Mouse (Mus musculus) G1E-ER4 (cell line): ENCODE results near the gene Spon1. TPM values are rescaled to one million over a fixed set of nuclear protein-coding genes. Genes with fewer than 3 reads are reported as not detected.

Experiments
- GATA1 ChIP-seq: IDR thresholded peaks from one replicate; pipeline ENCODE4 v1.8.0; 2012; ENCODE audit warnings: low read length, inconsistent platforms
- polyA plus RNA-seq: library from polyadenylated mRNA; stranded (reverse); fragments of >175 nt; gene quantifications from 2 replicates; pipeline ENCODE4 v1.2.3, GENCODE M21; 2012

Spon1 gene
- polyA plus RNA-seq, 1 experiment: not detected

DNA sequence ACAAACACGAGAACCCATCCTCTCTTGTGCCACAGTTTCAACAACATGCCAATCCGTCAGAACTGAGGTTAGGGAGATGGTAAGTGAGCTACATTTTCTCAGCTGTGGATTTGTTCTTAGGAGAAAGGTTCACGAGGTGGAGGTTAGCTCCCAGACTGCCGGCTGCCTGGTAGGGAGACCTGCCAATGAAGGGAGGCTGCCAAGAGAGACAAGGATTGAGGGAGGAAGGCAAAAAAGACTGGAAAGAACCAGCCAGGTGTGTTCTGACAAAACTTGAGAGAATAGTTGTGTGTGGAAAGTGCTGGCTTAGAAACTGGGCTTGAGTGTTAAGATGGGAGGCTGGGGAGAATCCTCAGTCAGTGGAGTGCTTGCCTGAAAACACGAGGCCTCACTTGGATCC, 49.9 kb downstream of the Spon1 start:
- TF ChIP-seq GATA1: no peak

- no peak for TF ChIP-seq GATA1
Observed at GRCm38 (mm10) chr7:113816827-113817334, 51.1 kb downstream of the Spon1 start.

GRCm38 (mm10) chr7:113818116-113818515, 52.3 kb downstream of the Spon1 start:
- TF ChIP-seq GATA1: no peak

DNA sequence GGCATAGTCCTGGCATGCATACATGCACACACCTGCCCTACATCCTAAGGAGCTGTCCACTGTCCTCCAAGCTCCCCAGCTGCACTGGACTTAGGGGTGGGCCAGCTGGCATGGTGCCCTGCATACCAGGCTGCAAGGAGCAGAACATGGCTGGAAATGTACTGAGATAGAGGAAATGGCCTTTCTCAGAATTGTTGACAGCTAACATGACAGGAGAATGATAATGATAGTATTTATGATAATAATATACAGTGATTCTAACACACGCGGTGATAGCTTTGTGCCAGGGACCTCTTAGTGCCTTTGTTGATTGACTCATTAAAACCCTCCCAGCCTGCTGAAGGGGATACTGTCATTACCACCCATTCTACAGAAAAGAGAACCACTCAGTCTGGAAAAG, 54.4 kb downstream of the Spon1 start:
- no peak for TF ChIP-seq GATA1

DNA sequence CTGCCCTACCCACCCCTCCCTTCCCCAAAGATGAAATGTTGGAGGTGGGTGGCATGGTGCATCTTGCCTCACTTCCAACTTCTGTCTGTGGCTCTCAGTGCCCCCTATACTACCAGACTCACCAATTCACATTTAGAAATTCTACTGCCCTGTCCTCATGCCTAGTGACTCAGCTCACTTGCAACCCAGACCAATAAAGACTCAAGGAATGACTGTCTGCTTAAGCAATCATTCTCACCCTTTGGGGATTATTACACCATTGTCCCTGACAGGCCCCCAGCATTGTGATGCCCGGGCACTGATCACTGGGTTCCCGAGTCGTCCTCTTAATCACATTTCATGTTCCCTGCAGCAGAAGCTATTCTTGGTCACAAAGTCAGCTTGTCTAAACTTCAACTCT, 57.2 kb downstream of the Spon1 start:
- no peak for TF ChIP-seq GATA1

DNA sequence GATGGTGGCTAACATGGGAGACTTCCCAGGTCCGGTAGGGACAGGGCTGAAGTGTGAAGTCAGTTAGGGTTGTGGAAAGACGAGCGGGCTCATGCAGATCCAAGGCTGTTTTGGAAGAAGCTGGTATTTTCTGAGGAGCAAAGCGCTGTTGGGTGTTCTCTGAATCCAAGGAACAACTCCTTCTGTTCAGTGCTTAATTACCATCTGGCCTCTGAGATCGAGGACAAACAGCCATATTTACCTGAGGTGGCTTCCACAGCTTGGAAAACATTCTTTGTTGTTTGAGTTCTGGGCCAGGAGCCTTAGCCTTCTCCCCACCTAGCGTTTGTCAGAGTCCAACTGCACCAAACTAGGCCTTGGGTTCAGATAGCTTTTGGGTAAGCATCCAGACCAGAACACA, 58.9 kb downstream of the Spon1 start:
- TF ChIP-seq GATA1: no peak

GRCm38 (mm10) chr7:113825498-113826205, 59.9 kb downstream of the Spon1 start:
- no peak for TF ChIP-seq GATA1

DNA sequence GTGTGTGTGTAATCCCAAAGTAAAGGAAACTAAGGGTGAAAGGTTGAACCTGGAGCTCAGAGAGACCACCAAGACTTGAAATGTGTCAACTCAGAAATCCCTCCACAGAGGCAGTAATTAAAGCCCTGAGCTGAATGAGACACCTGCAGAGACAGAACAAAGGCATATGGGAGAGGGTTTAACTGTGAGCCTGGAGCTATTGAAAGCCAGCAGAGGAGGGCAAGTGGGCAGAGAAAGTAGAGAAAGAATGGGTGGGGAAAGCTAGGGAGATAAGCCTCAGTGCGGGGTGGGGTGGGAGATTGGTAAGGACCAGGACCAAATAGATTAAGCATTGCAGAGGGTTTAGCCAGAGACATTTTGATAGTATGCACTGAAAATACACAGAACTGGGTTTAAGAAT, 60.7 kb downstream of the Spon1 start:
- TF ChIP-seq GATA1: no peak

DNA sequence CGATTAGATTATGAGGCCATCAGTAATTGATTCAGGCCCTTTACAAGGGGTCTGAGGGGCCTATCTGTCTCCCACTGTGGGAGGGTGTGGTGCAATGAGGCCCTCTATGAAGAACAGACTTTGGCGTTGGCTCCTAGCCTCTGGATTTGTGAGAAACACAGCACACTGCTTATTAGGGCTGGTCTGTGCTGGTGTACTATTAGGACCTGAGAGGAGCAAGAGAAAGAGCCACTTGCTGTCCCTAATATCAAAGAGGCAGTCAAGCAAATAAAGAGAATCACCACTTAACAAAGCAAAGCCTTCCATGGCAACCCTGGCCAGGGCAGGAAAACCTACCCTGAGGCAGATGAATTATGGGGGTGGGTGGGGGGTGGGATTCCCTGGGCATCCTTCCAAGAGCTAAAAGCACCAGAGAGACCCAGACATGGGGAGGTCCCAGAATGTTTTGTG, 62.3 kb downstream of the Spon1 start:
- no peak for TF ChIP-seq GATA1

DNA sequence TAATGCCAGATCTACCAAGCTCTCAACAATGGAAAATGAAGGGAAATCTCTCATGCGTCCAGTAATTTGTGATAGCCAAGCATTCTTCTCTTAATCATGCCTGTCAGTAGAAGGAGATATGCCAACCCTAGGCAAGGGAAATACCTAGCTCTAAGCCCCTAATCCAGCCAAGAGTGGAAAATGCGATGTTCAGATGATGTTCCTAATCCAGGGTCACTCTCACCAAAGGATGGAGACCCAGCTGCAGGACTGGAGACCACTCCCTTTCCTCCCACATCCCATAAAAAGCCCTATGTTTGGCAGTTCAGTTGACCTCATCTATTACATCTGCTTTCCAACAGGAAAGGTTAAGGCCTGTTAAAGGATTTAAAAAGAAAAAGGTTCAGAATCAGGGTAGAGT, 62.8 kb downstream of the Spon1 start:
- TF ChIP-seq GATA1: no peak

DNA sequence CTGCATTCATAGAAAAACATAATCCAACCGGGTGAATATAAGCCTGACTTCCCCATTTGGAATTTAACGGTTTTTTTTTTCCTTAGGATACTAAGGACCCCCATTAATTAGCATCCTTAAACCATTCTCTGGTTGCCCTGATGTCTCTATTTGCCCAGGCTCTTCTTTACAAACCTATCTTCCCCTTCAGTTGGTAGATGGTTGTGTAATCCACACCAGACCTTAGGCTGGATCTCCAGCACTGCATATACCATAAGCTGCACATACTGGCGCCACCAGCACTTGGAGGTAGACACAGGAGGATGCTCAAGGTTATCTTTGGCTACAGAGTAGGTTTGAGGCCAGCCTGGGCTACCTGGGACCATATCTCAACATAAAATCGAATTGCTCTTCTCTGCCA, 71.4 kb downstream of the Spon1 start:
- no peak for TF ChIP-seq GATA1

- no peak for TF ChIP-seq GATA1
Observed at GRCm38 (mm10) chr7:113839431-113839830, 73.6 kb downstream of the Spon1 start.

DNA sequence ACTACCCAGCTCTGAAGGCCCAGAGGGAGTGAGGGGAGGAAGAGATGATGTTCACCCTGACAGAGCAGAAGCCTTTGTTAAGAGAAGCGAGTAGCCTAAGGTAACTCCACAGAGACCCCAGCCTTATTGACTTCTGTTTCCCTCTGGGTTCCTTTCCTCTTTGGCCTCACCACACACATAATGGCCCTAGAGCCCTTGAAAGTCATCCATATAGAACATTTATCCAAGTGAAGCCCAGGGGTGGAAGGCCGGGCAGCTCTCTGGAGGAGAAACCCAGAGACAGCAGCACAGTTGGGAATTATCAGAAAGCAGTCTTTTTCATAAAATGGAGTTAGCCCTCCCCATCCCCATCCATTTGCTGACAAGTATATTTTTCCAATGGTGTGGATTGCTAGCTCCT, 75.7 kb downstream of the Spon1 start:
- no peak for TF ChIP-seq GATA1

DNA sequence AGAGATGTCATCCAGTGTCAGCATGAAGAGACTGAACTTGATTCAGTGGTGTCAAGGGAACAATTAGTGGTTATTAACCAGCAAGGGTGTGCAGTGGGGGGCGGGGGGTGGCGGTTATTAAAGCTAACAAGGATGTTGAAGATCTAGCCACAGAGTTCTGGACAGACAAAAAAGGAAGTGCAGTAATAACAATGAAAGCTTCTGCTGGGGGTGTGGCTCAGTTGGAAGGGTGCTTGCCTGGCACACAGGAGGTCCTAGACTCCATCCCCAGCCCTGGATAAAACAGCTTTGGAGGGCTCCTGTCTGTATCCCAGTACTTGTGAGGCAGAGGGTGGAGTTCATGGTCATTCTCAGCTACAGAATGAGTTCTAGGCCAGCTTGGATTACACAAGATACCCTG, 77.4 kb downstream of the Spon1 start:
- no peak for TF ChIP-seq GATA1

- TF ChIP-seq GATA1: no peak
Observed at GRCm38 (mm10) chr7:113845191-113845590, 79.4 kb downstream of the Spon1 start.

GRCm38 (mm10) chr7:113846553-113846952, 80.8 kb downstream of the Spon1 start:
- TF ChIP-seq GATA1: no peak

DNA sequence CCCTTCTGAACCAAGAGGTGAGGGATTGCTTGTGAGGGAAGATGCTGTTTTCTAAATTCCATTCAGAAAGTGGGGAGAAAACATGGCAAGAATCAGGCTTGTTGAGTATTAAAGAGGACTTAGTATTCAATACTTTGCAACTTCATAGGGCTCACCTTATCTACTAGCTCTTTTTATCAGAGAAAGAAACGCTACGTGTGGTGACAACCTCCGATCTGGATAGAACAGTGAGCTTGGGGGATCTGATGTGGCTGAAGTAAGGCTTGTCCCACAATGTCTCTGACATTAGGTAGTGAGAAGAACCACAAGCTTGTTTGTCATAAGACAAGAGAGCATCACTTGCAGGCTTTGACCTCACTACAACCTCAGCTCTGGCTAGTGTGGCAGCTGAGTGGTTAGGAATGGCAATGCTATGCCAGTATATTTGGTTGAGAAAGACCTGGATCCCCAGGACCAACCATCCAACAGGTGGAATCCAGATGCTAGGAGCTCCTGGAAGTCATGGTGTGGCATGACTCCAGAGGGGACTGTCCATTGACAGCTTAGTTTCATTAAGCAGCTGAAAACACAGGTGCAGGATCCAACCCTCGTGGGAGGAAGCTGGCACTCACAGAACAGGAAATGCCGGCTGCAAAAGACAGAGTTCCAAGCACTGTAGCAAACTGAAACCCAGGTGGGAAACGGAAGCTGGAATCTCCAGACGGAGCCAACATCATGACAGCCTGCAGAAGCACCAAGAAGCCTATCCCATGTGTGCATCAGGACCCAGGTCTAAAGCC, 81.4 kb downstream of the Spon1 start:
- no peak for TF ChIP-seq GATA1
